ENCODE assay signal across 17 mouse cellular contexts in genomic region chr6:112699115-112699514, GRCm38 (mm10).
"Had no signal": no experiment of that assay in that cellular context is flagged by ENCODE, and none has a peak within 500 bp of the region (broad histone marks: within the 10 kb centered on the region; RNA-seq: fewer than 3 reads in every experiment).

No protein-coding gene starts in this region.

- DNase-seq: retina, postnatal 1 day; right cerebral cortex, adult 18-20 months; right cerebral cortex, postnatal 14 days; right cerebral cortex, postnatal 25 days; right cerebral cortex, postnatal 4 days; spleen, adult 18-20 months; thymus, adult 18-20 months; thymus, adult 2 months; thymus, postnatal 14 days; thymus, postnatal 25 days; thymus, postnatal 36 days; thymus, postnatal 4 days had no signal

- H3K9ac ChIP-seq: neural tube, embryonic 12.5 days; neural tube, embryonic 13.5 days; neural tube, embryonic 15.5 days; stomach, embryonic 15.5 days had no signal

- H3K4me2 ChIP-seq: neural tube, embryonic 12.5 days; neural tube, embryonic 13.5 days; neural tube, embryonic 15.5 days; stomach, embryonic 15.5 days had no signal

- H3K4me3 ChIP-seq: neural tube, embryonic 12.5 days; neural tube, embryonic 13.5 days; neural tube, embryonic 15.5 days; stomach, embryonic 15.5 days had no signal

- H3K9me3 ChIP-seq: neural tube, embryonic 12.5 days; neural tube, embryonic 13.5 days; neural tube, embryonic 15.5 days; stomach, embryonic 15.5 days had no signal

- H3K27me3 ChIP-seq: neural tube, embryonic 12.5 days; stomach, embryonic 15.5 days had no signal

- H3K36me3 ChIP-seq: neural tube, embryonic 12.5 days; neural tube, embryonic 13.5 days; neural tube, embryonic 15.5 days; stomach, embryonic 15.5 days had no signal

- H3K27ac ChIP-seq: neural tube, embryonic 12.5 days; neural tube, embryonic 13.5 days; neural tube, embryonic 15.5 days; stomach, embryonic 15.5 days; stomach, postnatal 0 days had no signal

- H3K4me1 ChIP-seq: stomach, embryonic 15.5 days had no signal
